Mouse (Mus musculus) lung, embryonic 14.5 days (tissue): ENCODE data around the gene Stim2. TPM values are rescaled to one million over a fixed set of nuclear protein-coding genes. Genes with fewer than 3 reads are reported as not detected.

Experiments used
- ATAC-seq: fragments of 200-750 bp; cut with Nextera tagmentation; 2 replicates; pipeline ENCODE4 v1.8.0; 2017; ENCODE audit warnings: mild to moderate bottlenecking, moderate TSS enrichment, moderate library complexity; ENCODE audit not compliant: insufficient read depth
- DNase-seq: peaks from one replicate; pipeline ENCODE4 v3.0.0-alpha.2; 2015
- H3K27ac ChIP-seq: fragments of 300-500 bp; sonication (generic); 2 replicates; pipeline ENCODE4 v1.5.1; 2014; ENCODE audit warnings: low read depth, mild to moderate bottlenecking, moderate library complexity
- H3K27me3 ChIP-seq: fragments of 300-500 bp; sonication (generic); 2 replicates; pipeline ENCODE4 v1.6.1; 2014; ENCODE audit warnings: low read length, control low read depth; ENCODE audit not compliant: insufficient read depth
- H3K36me3 ChIP-seq: fragments of 300-500 bp; sonication (generic); 2 replicates; pipeline ENCODE4 v1.6.1; 2014; ENCODE audit warnings: control low read depth; ENCODE audit not compliant: insufficient read depth
- H3K4me1 ChIP-seq: fragments of 300-500 bp; sonication (generic); 2 replicates; pipeline ENCODE4 v1.6.1; 2014; ENCODE audit warnings: antibody characterized with exemption, control low read depth; ENCODE audit not compliant: insufficient read depth
- H3K4me2 ChIP-seq: fragments of 300-500 bp; sonication (generic); 2 replicates; pipeline ENCODE4 v1.6.1; 2014; ENCODE audit warnings: mild to moderate bottlenecking
- H3K4me3 ChIP-seq: fragments of 300-500 bp; sonication (generic); 2 replicates; pipeline ENCODE4 v1.5.1; 2014; ENCODE audit warnings: low read depth, low read length
- H3K9ac ChIP-seq: fragments of 300-500 bp; sonication (generic); 2 replicates; pipeline ENCODE4 v1.6.1; 2014
- H3K9me3 ChIP-seq: fragments of 300-500 bp; sonication (generic); 2 replicates; pipeline ENCODE4 v1.6.1; 2016; ENCODE audit warnings: low read depth, low read length, control low read depth
- CTCF ChIP-seq: IDR thresholded peaks from 2 replicates; pipeline ENCODE4 v1.5.1; 2016; ENCODE audit warnings: antibody characterized with exemption, low read depth
- WGBS: fragments of 180-500 bp; shearing (Covaris S2); extraction: QIAGEN DNeasy Blood & Tissue Kit; methylation state at CpG from one replicate; pipeline ENCODE4 v1.1.7; 2014; 5-methylcytosine and 5-hydroxymethylcytosine counted together
- polyA plus RNA-seq: library from polyadenylated mRNA; unstranded; fragments of >200 nt; fragmentation: Nextera tagmentation; extraction: Ambion mirVana; gene quantifications from 2 replicates; pipeline ENCODE4 v1.2.1, GENCODE M21; 2014

The Stim2 gene
- polyA plus RNA-seq, 1 experiment from 2014 or later, result 28.2 TPM

DNA sequence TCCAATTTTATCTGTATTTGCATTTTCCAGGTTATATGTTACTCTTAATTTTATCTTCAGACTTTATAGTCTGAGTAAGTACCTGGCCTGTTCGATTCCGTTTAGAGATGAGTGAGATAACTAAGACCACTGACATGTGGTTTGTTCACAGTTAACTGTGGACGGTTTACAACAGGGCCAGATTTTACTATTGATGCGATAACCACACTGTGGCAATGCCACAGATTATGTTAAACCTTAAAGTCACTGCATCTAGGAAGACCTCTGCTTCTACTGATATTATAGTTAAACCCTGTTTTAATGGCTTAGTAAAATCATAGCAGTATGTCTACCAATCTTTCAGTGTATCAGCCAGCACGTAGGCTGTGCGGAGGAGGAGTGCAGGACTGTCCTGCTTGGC lies 53.9 kb downstream of the Stim2 start:
- no peak for DNase-seq
- H3K4me2 ChIP-seq, result no peak overlapping the region
- H3K9me3 ChIP-seq, result no peaks in the 10 kb centered on the region
- peaks cover 10% of the 10 kb centered on the region; the same call in 1 of the 2 replicates for H3K36me3 ChIP-seq
- H3K4me3 ChIP-seq, result no peak overlapping the region
- 91% methylated on average over 6 of the region's 6 CpGs for WGBS
- no peak overlapping the region for H3K9ac ChIP-seq
- H3K27ac ChIP-seq, result no peak overlapping the region
- ATAC-seq, result no peak
- no peak for TF ChIP-seq CTCF
- H3K4me1 ChIP-seq, result 0 out of 2 replicates have a peak, but pooled peaks cover 3% of the 10 kb centered on the region
- H3K27me3 ChIP-seq, result no peaks in the 10 kb centered on the region

DNA sequence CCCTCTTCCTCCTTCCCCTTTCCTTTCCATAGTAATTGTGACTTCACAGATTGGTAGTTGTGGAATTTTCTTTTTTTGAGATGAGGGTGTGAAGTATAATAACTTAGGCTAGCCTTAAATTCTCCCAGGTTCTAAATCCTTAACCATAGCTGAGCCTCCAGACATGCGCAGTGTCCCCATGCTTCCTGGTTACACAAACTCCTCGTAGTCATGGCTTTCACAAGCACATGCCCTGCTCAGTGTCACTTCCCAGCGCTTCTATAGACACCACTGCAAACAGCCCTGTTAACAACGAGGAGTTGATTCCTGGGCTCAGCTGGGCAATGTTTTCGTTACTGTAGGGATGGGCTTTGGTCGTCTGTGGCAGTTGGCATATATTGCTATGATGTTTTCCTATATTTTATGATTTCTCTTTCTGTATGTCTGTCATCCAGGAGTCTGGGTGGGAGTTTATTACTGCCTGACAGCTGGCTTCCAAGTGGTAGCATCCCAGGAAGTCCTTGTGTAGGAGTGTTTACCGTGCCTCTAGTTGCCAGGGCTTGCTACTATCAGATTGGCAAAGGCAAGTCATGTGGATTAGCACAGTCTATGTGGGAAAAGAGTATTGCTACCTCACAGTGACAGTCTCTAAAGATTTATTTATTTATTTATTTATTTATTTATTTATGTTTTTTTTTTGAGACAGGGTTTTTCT lies 55.5 kb downstream of the Stim2 start:
- WGBS, result 83% methylated on average over 7 of the region's 7 CpGs
- Histone ChIP-seq H3K9ac (no peak overlapping the region), H3K9me3 (no peaks in the 10 kb centered on the region), H3K36me3 (peaks cover 10% of the 10 kb centered on the region; the same call in 1 of the 2 replicates), H3K27ac (no peak overlapping the region; the same call in 1 of the 2 replicates), H3K4me3 (no peak overlapping the region), H3K27me3 (no peaks in the 10 kb centered on the region), H3K4me1 (0 out of 2 replicates have a peak, but pooled peaks cover 3% of the 10 kb centered on the region), H3K4me2 (no peak overlapping the region)
- no peak for DNase-seq
- no peak for ATAC-seq
- no peak for TF ChIP-seq CTCF

DNA sequence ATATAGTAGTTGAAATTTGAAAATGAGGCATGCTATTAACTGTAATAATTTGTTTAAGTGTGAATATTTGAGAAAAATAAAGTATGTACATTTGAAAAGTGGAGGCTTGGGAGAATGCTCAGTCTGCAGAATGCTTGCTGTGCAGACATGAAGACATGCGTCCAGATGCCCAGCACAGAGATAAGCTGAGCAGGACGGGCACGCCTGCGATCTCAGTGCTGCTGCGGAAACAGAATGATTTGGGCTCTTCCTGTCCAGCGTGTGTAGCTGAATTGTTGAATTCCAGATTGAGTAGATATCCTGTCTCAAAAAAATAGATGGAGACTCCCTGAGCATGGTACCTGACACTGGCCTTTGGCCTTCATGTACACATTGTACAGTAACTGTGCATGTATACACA lies 58.0 kb downstream of the Stim2 start:
- peak; percentile 15 for DNase-seq
- H3K36me3 ChIP-seq, result peaks cover 10% of the 10 kb centered on the region; the same call in 1 of the 2 replicates
- TF ChIP-seq CTCF, result no peak
- no peaks in the 10 kb centered on the region for H3K9me3 ChIP-seq
- no peaks in the 10 kb centered on the region for H3K4me1 ChIP-seq
- no peak overlapping the region for H3K4me3 ChIP-seq
- H3K27me3 ChIP-seq, result no peaks in the 10 kb centered on the region
- no peak for ATAC-seq
- no peak overlapping the region for H3K4me2 ChIP-seq
- H3K9ac ChIP-seq, result no peak overlapping the region
- H3K27ac ChIP-seq, result no peak overlapping the region
- 83% methylated on average over 6 of the region's 6 CpGs for WGBS

DNA sequence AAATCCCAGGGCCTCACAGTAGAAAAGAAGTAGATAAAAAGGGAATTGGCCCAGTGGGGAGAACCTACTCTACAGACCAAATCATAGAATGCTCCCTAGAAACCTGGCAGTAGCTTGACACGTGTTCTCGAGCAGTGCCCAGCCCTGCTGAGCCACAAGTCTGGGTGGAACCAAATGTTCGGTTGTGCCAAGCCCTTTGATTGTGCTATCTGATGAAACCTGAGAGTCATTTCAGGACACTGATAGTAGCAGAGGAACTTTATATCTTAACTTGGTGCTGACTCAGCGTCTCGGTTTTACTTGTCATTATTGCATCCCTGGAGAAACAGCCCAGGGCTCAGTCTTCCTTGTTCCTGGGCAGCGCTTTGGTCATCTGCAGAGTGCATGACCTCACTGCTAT lies 61.7 kb downstream of the Stim2 start:
- Histone ChIP-seq H3K36me3 (no peaks in the 10 kb centered on the region), H3K4me3 (no peak overlapping the region), H3K4me1 (no peaks in the 10 kb centered on the region), H3K27ac (no peak overlapping the region), H3K9me3 (no peaks in the 10 kb centered on the region), H3K4me2 (no peak overlapping the region), H3K9ac (no peak overlapping the region), H3K27me3 (no peaks in the 10 kb centered on the region)
- DNase-seq, result no peak
- no peak for ATAC-seq
- TF ChIP-seq CTCF, result no peak
- WGBS, result 83% methylated on average over 6 of the region's 6 CpGs

DNA sequence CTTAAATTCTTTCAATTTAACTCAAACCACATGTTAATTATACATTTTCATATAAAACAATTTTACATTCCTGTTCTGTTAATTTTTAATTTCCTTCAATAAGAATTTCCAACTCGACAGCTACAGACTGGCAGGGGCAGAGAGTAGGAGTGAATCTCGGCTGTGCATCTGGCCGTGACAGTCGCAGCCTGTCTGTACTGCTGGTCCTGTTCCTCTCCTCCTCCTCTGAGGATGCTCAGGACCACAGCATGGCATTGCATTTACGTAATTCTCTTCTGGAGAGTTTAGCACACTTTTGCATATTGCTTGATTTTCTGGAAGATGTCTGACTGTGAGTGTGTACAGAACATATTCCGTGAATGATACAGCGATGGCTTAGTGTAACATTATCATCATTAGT lies 63.8 kb downstream of the Stim2 start:
- H3K9ac ChIP-seq, result no peak overlapping the region
- no peaks in the 10 kb centered on the region for H3K4me1 ChIP-seq
- H3K9me3 ChIP-seq, result no peaks in the 10 kb centered on the region
- ATAC-seq (no peak), DNase-seq (no peak)
- no peaks in the 10 kb centered on the region for H3K36me3 ChIP-seq
- no peaks in the 10 kb centered on the region for H3K27me3 ChIP-seq
- H3K27ac ChIP-seq, result no peak overlapping the region
- 79% methylated on average over 7 of the region's 7 CpGs for WGBS
- no peak overlapping the region for H3K4me2 ChIP-seq
- TF ChIP-seq CTCF, result no peak
- no peak overlapping the region for H3K4me3 ChIP-seq

DNA sequence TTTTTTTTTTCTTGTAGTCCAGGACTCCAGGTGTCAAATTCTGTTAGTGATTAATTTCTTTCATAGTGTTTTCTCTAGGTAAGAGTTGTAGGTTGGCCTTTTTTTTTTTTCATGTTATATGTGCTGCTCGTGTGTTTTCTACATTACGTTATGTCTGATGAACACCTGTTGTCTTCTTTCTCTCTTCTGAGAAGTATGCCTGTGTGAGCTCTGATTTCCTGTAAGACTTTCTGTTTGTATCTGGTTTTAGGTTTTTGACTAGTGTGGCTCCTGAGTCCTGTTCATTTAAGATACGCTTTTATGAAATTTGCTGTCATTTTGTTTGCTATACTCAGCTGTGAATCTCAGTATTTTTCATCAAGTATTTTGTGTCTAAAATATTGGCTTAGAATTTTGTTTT lies 69.3 kb downstream of the Stim2 start:
- no peak for TF ChIP-seq CTCF

DNA sequence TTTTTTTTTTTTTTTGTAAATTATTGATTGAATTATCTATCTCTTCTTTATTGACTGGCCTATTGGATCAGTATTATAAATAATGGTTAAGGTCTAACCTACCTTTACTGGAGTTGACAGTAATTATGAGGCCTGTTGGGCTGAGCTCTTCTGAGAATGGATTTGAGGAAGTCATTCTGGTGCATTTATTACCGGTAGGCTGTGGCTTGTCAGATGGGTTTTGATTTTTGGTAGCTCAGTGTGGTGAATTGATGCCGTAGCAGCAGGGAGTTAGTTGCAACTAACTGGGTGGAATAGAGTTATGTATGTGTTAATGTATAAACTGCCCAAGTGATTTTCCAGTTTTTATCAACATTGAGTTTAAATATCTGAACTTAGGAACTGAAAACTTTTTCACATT lies 72.2 kb downstream of the Stim2 start:
- Histone ChIP-seq H3K36me3 (no peaks in the 10 kb centered on the region), H3K4me2 (no peak overlapping the region), H3K4me1 (no peaks in the 10 kb centered on the region; the same call in 1 of the 2 replicates), H3K4me3 (no peak overlapping the region), H3K27ac (no peak overlapping the region), H3K9me3 (no peaks in the 10 kb centered on the region), H3K27me3 (no peaks in the 10 kb centered on the region), H3K9ac (no peak overlapping the region)
- no peak for DNase-seq
- TF ChIP-seq CTCF, result no peak
- ATAC-seq, result no peak
- 87% methylated on average over 2 of the region's 2 CpGs for WGBS

More for the DNA sequence above, 69.3 kb downstream of the Stim2 start:
- Histone ChIP-seq H3K27me3 (no peaks in the 10 kb centered on the region), H3K36me3 (no peaks in the 10 kb centered on the region), H3K4me2 (no peak overlapping the region), H3K9ac (no peak overlapping the region), H3K4me3 (no peak overlapping the region), H3K4me1 (no peaks in the 10 kb centered on the region), H3K9me3 (no peaks in the 10 kb centered on the region), H3K27ac (no peak overlapping the region)
- ATAC-seq, result no peak
- WGBS, result 77% methylated on average over 3 of the region's 3 CpGs
- DNase-seq, result no peak
